Mouse (Mus musculus) intestine, embryonic 14.5 days (tissue): ENCODE data around the gene Scd4. TPM values are rescaled to one million over a fixed set of nuclear protein-coding genes. Genes with fewer than 3 reads are reported as not detected.

Source experiments
- ATAC-seq: fragments of 200-750 bp; cut with Nextera tagmentation; replicated peaks from 2 replicates; pipeline ENCODE4 v1.8.0; 2017; ENCODE audit warnings: low read depth, moderate number of reproducible peaks, moderate TSS enrichment, moderate library complexity; ENCODE audit not compliant: low FRiP score, low TSS enrichment
- DNase-seq: peaks from one replicate; pipeline ENCODE4 v3.0.0-alpha.2; 2018; ENCODE audit warnings: low spot score
- H3K27ac ChIP-seq: fragments of 300-500 bp; sonication (generic); 2 replicates; pipeline ENCODE4 v1.5.1; 2014; ENCODE audit warnings: low read depth, mild to moderate bottlenecking, control low read depth
- H3K27me3 ChIP-seq: fragments of 300-500 bp; sonication (generic); replicated peaks from 2 replicates; pipeline ENCODE4 v1.6.1; 2014; ENCODE audit warnings: low read length, control low read depth; ENCODE audit not compliant: control insufficient read depth, insufficient read depth
- H3K36me3 ChIP-seq: fragments of 300-500 bp; sonication (generic); 2 replicates; pipeline ENCODE4 v1.6.1; 2014; ENCODE audit warnings: low read length, control low read depth; ENCODE audit not compliant: control insufficient read depth, insufficient read depth
- H3K4me1 ChIP-seq: fragments of 300-500 bp; sonication (generic); replicated peaks from 2 replicates; pipeline ENCODE4 v1.6.1; 2014; ENCODE audit warnings: low read length, control low read depth, mixed read lengths; ENCODE audit not compliant: control insufficient read depth, insufficient read depth
- H3K4me2 ChIP-seq: fragments of 300-500 bp; sonication (generic); 2 replicates; pipeline ENCODE4 v1.6.1; 2014; ENCODE audit warnings: low read length
- H3K4me3 ChIP-seq: fragments of 300-500 bp; sonication (generic); 2 replicates; pipeline ENCODE4 v1.5.1; 2014; ENCODE audit warnings: low read depth, low read length, control low read depth, mixed read lengths
- H3K9ac ChIP-seq: fragments of 300-500 bp; sonication (generic); 2 replicates; pipeline ENCODE4 v1.6.1; 2014; ENCODE audit warnings: mild to moderate bottlenecking, low read length
- H3K9me3 ChIP-seq: fragments of 300-500 bp; sonication (generic); 2 replicates; pipeline ENCODE4 v1.6.1; 2016; ENCODE audit warnings: low read length, control low read depth; ENCODE audit not compliant: control insufficient read depth
- WGBS: fragments of 180-500 bp; shearing (Covaris S2); extraction: QIAGEN DNeasy Blood & Tissue Kit; methylation state at CpG from one replicate; pipeline ENCODE4 v1.1.7; 2014; 5-methylcytosine and 5-hydroxymethylcytosine counted together
- polyA plus RNA-seq: library from polyadenylated mRNA; unstranded; fragments of >200 nt; fragmentation: Nextera tagmentation; extraction: Ambion mirVana; gene quantifications from 2 replicates; pipeline ENCODE4 v1.2.1, GENCODE M21; 2014

Gene Scd4
- polyA plus RNA-seq, 1 experiment from 2014 or later, result 0.08 TPM

DNA sequence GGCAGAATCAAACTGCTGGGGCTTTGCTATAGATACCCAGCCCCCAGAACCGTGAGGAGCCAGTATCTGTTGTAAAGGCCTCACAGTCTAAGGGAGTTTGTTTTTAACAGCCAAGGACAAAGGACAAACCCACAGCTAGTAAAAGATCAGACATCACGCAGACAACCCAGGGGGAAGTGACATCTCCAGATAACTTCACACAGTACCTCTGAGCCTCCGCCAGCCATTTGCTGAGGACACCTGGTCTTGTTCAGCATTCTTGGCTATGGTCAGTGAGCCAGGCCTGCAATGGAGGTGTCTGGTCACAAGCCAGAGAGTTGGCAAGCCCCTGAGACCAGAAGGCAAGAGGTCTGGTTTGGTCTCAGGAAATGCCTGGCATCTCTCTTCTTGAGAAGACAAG is 40.4 kb upstream of the Scd4 start:
- H3K4me2 ChIP-seq, result peak overlapping the region; percentile 97
- peak overlapping the region; percentile 97; the same call in 1 of the 2 replicates for H3K4me3 ChIP-seq
- H3K9ac ChIP-seq, result peak overlapping the region; percentile 50; the same call in 1 of the 2 replicates
- peaks cover 21% of the 10 kb centered on the region for H3K36me3 ChIP-seq
- no peak for ATAC-seq
- peak overlapping the region; percentile 95 for H3K27ac ChIP-seq
- no peak for DNase-seq
- 58% methylated on average over 3 of the region's 3 CpGs for WGBS
- H3K9me3 ChIP-seq, result no peaks in the 10 kb centered on the region
- peaks cover 31% of the 10 kb centered on the region for H3K4me1 ChIP-seq
- no peaks in the 10 kb centered on the region for H3K27me3 ChIP-seq

- H3K4me2 ChIP-seq, result peak within 1 kb of the TSS; percentile 97
- peaks cover 28% of the 10 kb centered on the region for H3K36me3 ChIP-seq
- DNase-seq (peak; percentile 94), ATAC-seq (peak; percentile 15; the same call in 1 of the 2 replicates)
- peak within 1 kb of the TSS; percentile 97 for H3K4me3 ChIP-seq
- H3K9me3 ChIP-seq, result no peaks in the 10 kb centered on the region
- peak within 1 kb of the TSS; percentile 95 for H3K27ac ChIP-seq
- H3K27me3 ChIP-seq, result no peaks in the 10 kb centered on the region
- H3K4me1 ChIP-seq, result peaks cover 35% of the 10 kb centered on the region
- 2% methylated on average over 21 of the region's 21 CpGs for WGBS
- peak within 1 kb of the TSS; percentile 90 for H3K9ac ChIP-seq
Measured at GRCm38 (mm10) chr19:44292941-44293768, 39.7 kb upstream of the Scd4 start, which contains the start of gene Scd2. Gene Scd2, plus strand, starts transcription at chr19:44293674.

DNA sequence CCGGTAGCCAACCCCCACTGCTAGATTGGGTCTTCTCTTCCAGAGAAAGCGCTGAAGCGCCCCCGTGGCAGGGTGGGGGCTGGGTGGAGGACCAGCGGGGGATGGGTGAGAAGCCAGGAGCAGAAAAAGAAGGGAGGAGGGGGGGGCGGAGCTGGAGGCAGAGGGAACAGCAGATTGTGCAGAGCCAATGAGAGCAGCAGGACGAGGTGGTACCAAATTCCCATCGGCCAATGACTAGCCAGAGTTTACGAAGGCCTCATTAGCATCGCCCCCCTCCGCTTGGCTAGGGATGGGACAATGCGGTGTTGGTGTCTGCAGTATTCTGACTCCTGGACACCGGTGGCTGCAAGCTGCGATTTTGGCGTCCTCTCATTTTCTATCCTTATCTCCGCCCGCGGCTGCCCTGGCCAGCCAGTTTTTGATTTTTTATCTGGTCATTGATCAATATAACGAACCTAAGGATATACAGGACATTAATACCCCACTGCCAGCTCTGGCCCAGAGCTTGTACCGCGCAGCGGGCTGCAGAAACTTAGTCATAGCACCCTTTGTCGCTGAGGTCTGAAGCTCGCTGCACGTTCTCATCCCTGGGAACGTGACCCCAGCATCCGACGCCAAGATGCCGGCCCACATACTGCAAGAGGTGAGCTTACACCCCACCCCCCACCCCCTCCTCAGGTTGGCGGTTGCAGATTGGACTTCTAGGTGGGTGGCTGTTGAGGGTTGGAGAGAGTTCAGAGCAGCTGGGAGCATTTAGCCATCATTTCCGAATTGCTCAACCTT is 38.9 kb upstream of the Scd4 start:
- DNase-seq (no peak), ATAC-seq (peak; percentile 95)
- Histone ChIP-seq H3K9ac (peak overlapping the region; percentile 90), H3K4me2 (peak overlapping the region; percentile 97), H3K36me3 (peaks cover 36% of the 10 kb centered on the region), H3K4me3 (peak overlapping the region; percentile 97), H3K27me3 (no peaks in the 10 kb centered on the region), H3K4me1 (peaks cover 42% of the 10 kb centered on the region), H3K9me3 (no peaks in the 10 kb centered on the region), H3K27ac (peak overlapping the region; percentile 95)
- WGBS, result 1% methylated on average over 30 of the region's 31 CpGs

DNA sequence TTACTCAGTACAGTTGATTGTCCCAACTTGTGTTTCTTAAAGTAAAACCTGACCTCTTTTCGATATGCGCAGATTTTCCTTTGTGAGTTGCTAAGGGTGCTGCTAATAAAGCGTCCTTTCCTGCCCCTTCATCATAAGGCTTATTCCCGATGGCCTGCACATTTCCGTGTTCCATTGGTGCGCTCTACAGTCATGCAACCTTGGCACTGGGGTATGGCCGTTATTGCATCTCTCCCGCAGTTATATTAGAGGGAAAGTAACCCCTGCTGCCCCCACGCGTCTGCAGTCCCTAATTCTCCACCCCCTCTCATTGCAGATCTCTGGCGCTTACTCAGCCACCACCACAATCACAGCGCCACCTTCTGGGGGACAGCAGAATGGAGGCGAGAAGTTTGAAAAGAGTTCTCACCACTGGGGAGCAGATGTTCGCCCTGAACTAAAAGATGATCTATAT is 38.3 kb upstream of the Scd4 start:
- Histone ChIP-seq H3K9ac (peak overlapping the region; percentile 90), H3K4me2 (peak overlapping the region; percentile 97), H3K9me3 (no peaks in the 10 kb centered on the region), H3K27ac (peak overlapping the region; percentile 95), H3K36me3 (peaks cover 42% of the 10 kb centered on the region), H3K4me3 (peak overlapping the region; percentile 97), H3K4me1 (peaks cover 42% of the 10 kb centered on the region), H3K27me3 (no peaks in the 10 kb centered on the region)
- DNase-seq (peak; percentile 94), ATAC-seq (peak; percentile 54)
- WGBS, result under 1% methylated on average over 14 of the region's 14 CpGs

- ATAC-seq (no peak), DNase-seq (no peak)
- Histone ChIP-seq H3K36me3 (peaks cover 49% of the 10 kb centered on the region), H3K9me3 (no peaks in the 10 kb centered on the region), H3K4me3 (peak overlapping the region; percentile 97), H3K9ac (peak overlapping the region; percentile 90), H3K27ac (peak overlapping the region; percentile 95; the same call in 1 of the 2 replicates), H3K27me3 (no peaks in the 10 kb centered on the region), H3K4me1 (peaks cover 47% of the 10 kb centered on the region), H3K4me2 (peak overlapping the region; percentile 97)
- WGBS, result 1% methylated on average over 3 of the region's 3 CpGs
Measured at GRCm38 (mm10) chr19:44295251-44295650, 37.6 kb upstream of the Scd4 start.

DNA sequence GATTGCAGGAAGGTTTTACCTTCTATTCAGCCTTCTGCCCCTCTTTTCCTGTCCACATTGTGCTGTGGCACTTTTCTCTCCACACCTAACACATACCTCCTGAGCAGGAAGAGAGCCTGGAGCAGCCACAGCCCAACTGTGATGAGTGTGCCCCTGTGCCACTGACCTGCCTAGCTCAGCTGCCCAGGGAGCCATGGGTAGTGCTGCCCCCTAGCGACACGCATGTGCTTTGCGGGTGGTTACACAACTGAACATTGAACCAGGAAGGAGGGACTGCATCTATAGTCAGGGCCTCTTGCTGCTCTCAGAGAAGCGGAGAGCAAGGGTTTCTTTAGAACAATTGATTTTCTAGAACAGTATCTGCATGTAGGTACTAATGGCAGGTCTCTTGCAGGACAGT is 37.2 kb upstream of the Scd4 start:
- peak overlapping the region; percentile 97 for H3K4me2 ChIP-seq
- H3K36me3 ChIP-seq, result peaks cover 54% of the 10 kb centered on the region
- H3K9me3 ChIP-seq, result no peaks in the 10 kb centered on the region
- H3K4me3 ChIP-seq, result peak overlapping the region; percentile 97
- peak; percentile 91 for DNase-seq
- 12% methylated on average over 4 of the region's 4 CpGs for WGBS
- no peak overlapping the region for H3K27ac ChIP-seq
- no peaks in the 10 kb centered on the region for H3K27me3 ChIP-seq
- peak overlapping the region; percentile 90 for H3K9ac ChIP-seq
- peaks cover 52% of the 10 kb centered on the region for H3K4me1 ChIP-seq
- no peak for ATAC-seq

DNA sequence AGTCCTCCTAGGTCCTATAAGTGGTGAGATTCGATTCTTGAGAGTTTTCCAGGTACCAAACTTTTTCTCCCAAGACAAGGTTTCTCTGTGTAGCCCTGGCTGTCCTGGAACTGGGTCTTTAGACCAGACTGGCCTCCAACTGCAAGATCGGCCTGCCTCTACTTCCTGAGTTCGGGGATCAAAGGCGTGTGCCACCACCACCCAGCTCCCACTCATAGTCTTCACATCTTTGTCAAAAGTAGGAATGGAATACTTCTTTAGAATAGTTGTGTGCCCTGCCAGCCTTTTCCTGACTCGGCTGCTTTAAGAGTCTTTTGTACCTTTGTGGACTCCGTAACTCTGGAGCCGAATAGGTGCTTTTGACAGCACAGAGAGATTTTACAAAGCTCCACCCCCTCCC is 36.7 kb upstream of the Scd4 start:
- peak overlapping the region; percentile 97 for H3K4me2 ChIP-seq
- H3K4me1 ChIP-seq, result peaks cover 56% of the 10 kb centered on the region
- H3K4me3 ChIP-seq, result peak overlapping the region; percentile 97
- DNase-seq (no peak), ATAC-seq (no peak)
- 19% methylated on average over 7 of the region's 7 CpGs for WGBS
- no peaks in the 10 kb centered on the region for H3K27me3 ChIP-seq
- peak overlapping the region; percentile 90 for H3K9ac ChIP-seq
- H3K9me3 ChIP-seq, result no peaks in the 10 kb centered on the region
- H3K27ac ChIP-seq, result 0 out of 2 replicates have a peak overlapping the region, but pooled peaks have one; percentile 6
- peaks cover 58% of the 10 kb centered on the region for H3K36me3 ChIP-seq

- H3K36me3 ChIP-seq, result peaks cover 68% of the 10 kb centered on the region
- no peaks in the 10 kb centered on the region for H3K9me3 ChIP-seq
- ATAC-seq, result no peak
- 53% methylated on average over 8 of the region's 8 CpGs for WGBS
- DNase-seq, result no peak
- peak overlapping the region; percentile 97 for H3K4me3 ChIP-seq
- H3K27me3 ChIP-seq, result no peaks in the 10 kb centered on the region
- H3K27ac ChIP-seq, result no peak overlapping the region
- peak overlapping the region; percentile 90 for H3K9ac ChIP-seq
- H3K4me2 ChIP-seq, result peak overlapping the region; percentile 97
- H3K4me1 ChIP-seq, result peaks cover 53% of the 10 kb centered on the region
Measured at GRCm38 (mm10) chr19:44297068-44297760, 35.7 kb upstream of the Scd4 start.
